15 mouse cellular contexts compared by ENCODE assay signal in the genomic region with DNA sequence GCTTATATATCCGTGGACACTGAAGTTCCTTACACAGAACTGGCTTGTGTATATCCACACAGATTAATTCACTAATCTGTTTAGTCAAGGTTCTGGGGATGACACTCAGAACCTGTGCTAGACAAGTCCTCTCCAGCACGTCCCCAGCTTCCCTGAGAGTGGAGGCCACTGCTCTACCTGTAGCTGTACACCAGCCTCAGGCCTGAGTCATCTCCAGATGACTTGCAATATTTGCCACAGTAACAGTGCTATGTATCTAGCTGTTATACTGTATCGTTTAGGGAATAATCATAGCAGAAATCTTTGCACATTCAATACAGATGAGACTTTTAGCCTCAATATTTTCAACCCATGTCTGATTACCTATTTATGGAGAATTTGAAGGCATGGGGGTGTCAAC.
"Had no signal": no experiment of that assay in that cellular context is flagged by ENCODE, and none has a peak within 500 bp of the region (broad histone marks: within the 10 kb centered on the region; RNA-seq: fewer than 3 reads in every experiment).

No protein-coding gene starts in this region.

- DNase-seq: kidney, adult 18-20 months; kidney, postnatal 14 days; lung, adult 2 months; lung, postnatal 10 days; midbrain, embryonic 14.5 days; retina, postnatal 1 day; thymus, adult 18-20 months; thymus, postnatal 14 days had no signal

- H3K27ac ChIP-seq: intestine, embryonic 15.5 days; kidney, embryonic 15.5 days; left cerebral cortex, adult 2 months; limb, embryonic 10.5 days; liver, embryonic 14.5 days; midbrain, embryonic 10.5 days; neural tube, embryonic 12.5 days had no signal

- H3K4me3 ChIP-seq: intestine, embryonic 15.5 days; kidney, embryonic 15.5 days; left cerebral cortex, adult 2 months; limb, embryonic 10.5 days; midbrain, embryonic 10.5 days; neural tube, embryonic 12.5 days had no signal
